Comparison of ENCODE assay signal across 11 mouse cellular contexts in genomic region chr14:12345241-12345921, GRCm38 (mm10). TPM values are rescaled to one million over a fixed set of nuclear protein-coding genes. Genes with fewer than 3 reads are reported as not detected.
DNase-seq lines count a peak whose midpoint lies in the region; ATAC-seq and TF ChIP-seq lines count a peak whose summit lies in the region.
"Had no signal": no experiment of that assay in that cellular context is flagged by ENCODE, and none has a peak within 500 bp of the region (broad histone marks: within the 10 kb centered on the region; RNA-seq: fewer than 3 reads in every experiment).

No protein-coding gene starts in this region.

- peaks cover 99% of the 10 kb centered on the region for H3K27me3 ChIP-seq in heart, embryonic 10.5 days (ENCODE audit: insufficient read depth, poor library complexity, severe bottlenecking)
- H3K27me3 ChIP-seq in midbrain, embryonic 10.5 days (ENCODE audit: low read depth, poor library complexity, severe bottlenecking), result peaks cover 100% of the 10 kb centered on the region
- peaks cover 89% of the 10 kb centered on the region for H3K27me3 ChIP-seq in midbrain, postnatal 0 days (ENCODE audit: insufficient read depth, low read length)
- H3K27me3 ChIP-seq in intestine, postnatal 0 days (replicated peaks; ENCODE audit: control insufficient read depth, insufficient read depth, low read length), result peaks cover 90% of the 10 kb centered on the region
- peaks cover 97% of the 10 kb centered on the region for H3K27me3 ChIP-seq in stomach, embryonic 15.5 days (replicated peaks)

- peak overlapping the region; percentile 39 for H3K4me3 ChIP-seq in heart, embryonic 10.5 days
- peak overlapping the region; percentile 46 for H3K4me3 ChIP-seq in midbrain, embryonic 10.5 days
- H3K4me3 ChIP-seq in midbrain, postnatal 0 days (ENCODE audit: low read depth, low read length), result no peak overlapping the region
- H3K4me3 ChIP-seq in intestine, postnatal 0 days (ENCODE audit: low read depth, low read length), result peak overlapping the region; percentile 23; the same call in 1 of the 2 replicates
- H3K4me3 ChIP-seq in stomach, embryonic 15.5 days (replicated peaks), result peak overlapping the region; percentile 19; the same call in 1 of the 2 replicates

- no peaks in the 10 kb centered on the region for H3K36me3 ChIP-seq in heart, embryonic 10.5 days
- H3K36me3 ChIP-seq in midbrain, embryonic 10.5 days, result no peaks in the 10 kb centered on the region
- no peaks in the 10 kb centered on the region for H3K36me3 ChIP-seq in midbrain, postnatal 0 days (ENCODE audit: insufficient read depth, low read length)
- no peaks in the 10 kb centered on the region for H3K36me3 ChIP-seq in intestine, postnatal 0 days (ENCODE audit: control insufficient read depth, insufficient read depth)
- no peaks in the 10 kb centered on the region for H3K36me3 ChIP-seq in stomach, embryonic 15.5 days

- H3K4me1 ChIP-seq in heart, embryonic 10.5 days, result peaks cover 28% of the 10 kb centered on the region
- peaks cover 60% of the 10 kb centered on the region for H3K4me1 ChIP-seq in midbrain, embryonic 10.5 days
- H3K4me1 ChIP-seq in midbrain, postnatal 0 days (ENCODE audit: insufficient read depth, low read length), result no peaks in the 10 kb centered on the region
- no peaks in the 10 kb centered on the region for H3K4me1 ChIP-seq in intestine, postnatal 0 days (replicated peaks; ENCODE audit: control insufficient read depth, insufficient read depth, low read length)
- peaks cover 29% of the 10 kb centered on the region for H3K4me1 ChIP-seq in stomach, embryonic 15.5 days

- H3K9ac ChIP-seq in midbrain, postnatal 0 days (replicated peaks; ENCODE audit: low read length, poor library complexity, severe bottlenecking), result no peak overlapping the region
- H3K9ac ChIP-seq in intestine, postnatal 0 days (ENCODE audit: low read depth, low read length), result no peak overlapping the region
- no peak overlapping the region for H3K9ac ChIP-seq in stomach, embryonic 15.5 days

- no peak overlapping the region for H3K4me2 ChIP-seq in midbrain, postnatal 0 days (ENCODE audit: low read depth, low read length, poor library complexity, severe bottlenecking)
- H3K4me2 ChIP-seq in intestine, postnatal 0 days (replicated peaks; ENCODE audit: low read depth), result peak overlapping the region; percentile 24; the same call in 1 of the 2 replicates
- peak overlapping the region; percentile 44 for H3K4me2 ChIP-seq in stomach, embryonic 15.5 days

- peak; percentile 63 for DNase-seq in heart, embryonic 10.5 days (ENCODE audit: low spot score)
- DNase-seq in heart, adult 9 months (ENCODE audit: low spot score in 2 of 2), result no peak
- DNase-seq in midbrain, embryonic 10.5 days (ENCODE audit: low spot score), result peak; percentile 42
- no peak for DNase-seq in midbrain, postnatal 0 days (ENCODE audit: low spot score)
- no peak for DNase-seq in kidney, postnatal 10 days
- DNase-seq in testis, postnatal 14 days (ENCODE audit: low spot score), result no peak

- no peak for TF ChIP-seq CTCF in midbrain, postnatal 0 days (IDR thresholded peaks at IDR 0.05)
- TF ChIP-seq CTCF in intestine, postnatal 0 days (IDR thresholded peaks at IDR 0.05; ENCODE audit: low read depth), result no peak

- no peaks in the 10 kb centered on the region for H3K9me3 ChIP-seq in heart, embryonic 10.5 days
- no peaks in the 10 kb centered on the region for H3K9me3 ChIP-seq in midbrain, embryonic 10.5 days (replicated peaks)
- H3K9me3 ChIP-seq in midbrain, postnatal 0 days (ENCODE audit: low read length), result no peaks in the 10 kb centered on the region
- H3K9me3 ChIP-seq in intestine, postnatal 0 days (ENCODE audit: control insufficient read depth), result no peaks in the 10 kb centered on the region
- no peaks in the 10 kb centered on the region for H3K9me3 ChIP-seq in stomach, embryonic 15.5 days

- no peak overlapping the region for H3K27ac ChIP-seq in heart, embryonic 10.5 days
- peak overlapping the region; percentile 72 for H3K27ac ChIP-seq in midbrain, embryonic 10.5 days (replicated peaks)
- no peak overlapping the region for H3K27ac ChIP-seq in midbrain, postnatal 0 days (ENCODE audit: low read depth, low read length)
- no peak overlapping the region for H3K27ac ChIP-seq in intestine, postnatal 0 days (ENCODE audit: low read depth, low read length)
- no peak overlapping the region for H3K27ac ChIP-seq in stomach, embryonic 15.5 days

- no peak for ATAC-seq in midbrain, postnatal 0 days (ENCODE audit: low FRiP score)
- ATAC-seq in intestine, postnatal 0 days, result no peak
- no peak for ATAC-seq in stomach, embryonic 15.5 days (ENCODE audit: insufficient read depth, low FRiP score, low read depth)

- under 1% methylated on average over 40 of the region's 40 CpGs for WGBS in heart, embryonic 10.5 days
- under 1% methylated on average over 40 of the region's 40 CpGs for WGBS in midbrain, embryonic 10.5 days
- WGBS in midbrain, postnatal 0 days, result under 1% methylated on average over 40 of the region's 40 CpGs
- under 1% methylated on average over 40 of the region's 40 CpGs for WGBS in intestine, postnatal 0 days
- 2% methylated on average over 40 of the region's 40 CpGs for WGBS in stomach, embryonic 15.5 days

RNA-seq across cellular contexts. Expression of gene Fezf2, which starts 2.6 kb away (rescaled TPM):
- not detected in 2 replicates for polyA plus RNA-seq in heart, embryonic 10.5 days (2016; fragmentation: Nextera tagmentation; extraction: Ambion mirVana)
- 5.0 and 9.8 TPM in 2 replicates for polyA plus RNA-seq in midbrain, embryonic 10.5 days (2016; fragmentation: Nextera tagmentation; extraction: Ambion mirVana)
- 0.19 and 0.93 TPM in 2 replicates for total RNA-seq in midbrain, postnatal 0 days (2014; rRNA removed)
- 0.70 and 1.7 TPM in 2 replicates for polyA plus RNA-seq in midbrain, postnatal 0 days (2015; fragmentation: Nextera tagmentation; extraction: Ambion mirVana)
- not detected in 2 replicates for polyA plus RNA-seq in intestine, postnatal 0 days (2015; fragmentation: Nextera tagmentation; extraction: Ambion mirVana)
- polyA plus RNA-seq in stomach, embryonic 15.5 days (2015; fragmentation: Nextera tagmentation; extraction: Ambion mirVana), result not detected in 2 replicates
- total RNA-seq: hematopoietic stem cell, adult 5-6 weeks had no signal
- polyA plus RNA-seq: C2C12; testis, adult 2 months had no signal

Comparison
In these comparisons a context has a peak if more than half of its experiments do, and no peak if none do; other contexts are left out.
1. DNase-seq: peak in heart, embryonic 10.5 days (single experiment) and midbrain, embryonic 10.5 days (single experiment); none in heart, adult 9 months (0 of 2), midbrain, postnatal 0 days (single experiment), kidney, postnatal 10 days (single experiment) and testis, postnatal 14 days (single experiment).